Mouse (Mus musculus) layer of hippocampus, postnatal 10 days (tissue): ENCODE measurements around the gene Slc13a3. TPM values are rescaled to one million over a fixed set of nuclear protein-coding genes. Genes with fewer than 3 reads are reported as not detected.

Source experiments
- DNase-seq, 2 experiments: peaks; one replicate each; pipeline ENCODE4 v3.0.0; 2021; ENCODE audit warnings: low spot score in 2 of 2
- total RNA-seq, 2 experiments: library from RNA; stranded (reverse); gene quantifications; 2 replicates each; pipeline ENCODE4 v1.2.3; 2021

The Slc13a3 gene
- total RNA-seq, 2 experiments from 2014 or later, result 22.1 to 23.8 TPM

DNA sequence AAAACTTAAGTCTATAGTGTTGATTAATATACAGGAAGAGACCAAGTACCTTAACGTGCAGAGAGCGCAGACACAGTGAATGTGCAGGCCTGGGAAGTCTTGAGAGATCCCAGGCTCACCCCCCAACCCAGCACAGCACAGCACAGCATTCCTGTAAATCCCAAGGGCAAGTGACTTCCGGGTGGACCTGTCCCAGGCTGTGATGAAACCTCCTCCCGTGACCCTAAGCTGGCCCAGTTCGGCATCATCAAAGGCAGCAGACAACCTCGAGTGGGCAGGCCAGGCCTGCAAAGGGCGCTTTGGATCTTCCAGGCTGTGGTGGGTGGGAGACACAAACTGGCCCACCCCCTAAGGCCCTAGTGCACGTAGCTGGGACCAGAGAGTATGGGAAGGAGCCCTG is 9.0 kb upstream of the Slc13a3 start:
- DNase-seq, result no peak

GRCm38 (mm10) chr2:165475850-165476249 is 2.8 kb upstream of the Slc13a3 start:
- DNase-seq, result no peak

GRCm38 (mm10) chr2:165475412-165475811 is 2.4 kb upstream of the Slc13a3 start:
- no peak for DNase-seq

- no peak for DNase-seq
Measured at GRCm38 (mm10) chr2:165471943-165472342, 1.1 kb downstream of the Slc13a3 start.

- DNase-seq, result peak in 1 of 2 experiments; percentile 23
Measured at GRCm38 (mm10) chr2:165470167-165470566, 2.9 kb downstream of the Slc13a3 start.

- no peak for DNase-seq
Measured at GRCm38 (mm10) chr2:165467824-165468452, 5.1 kb downstream of the Slc13a3 start.

GRCm38 (mm10) chr2:165459663-165460062 is 13.4 kb downstream of the Slc13a3 start:
- no peak for DNase-seq

GRCm38 (mm10) chr2:165458189-165458588 is 14.8 kb downstream of the Slc13a3 start:
- DNase-seq, result no peak

DNA sequence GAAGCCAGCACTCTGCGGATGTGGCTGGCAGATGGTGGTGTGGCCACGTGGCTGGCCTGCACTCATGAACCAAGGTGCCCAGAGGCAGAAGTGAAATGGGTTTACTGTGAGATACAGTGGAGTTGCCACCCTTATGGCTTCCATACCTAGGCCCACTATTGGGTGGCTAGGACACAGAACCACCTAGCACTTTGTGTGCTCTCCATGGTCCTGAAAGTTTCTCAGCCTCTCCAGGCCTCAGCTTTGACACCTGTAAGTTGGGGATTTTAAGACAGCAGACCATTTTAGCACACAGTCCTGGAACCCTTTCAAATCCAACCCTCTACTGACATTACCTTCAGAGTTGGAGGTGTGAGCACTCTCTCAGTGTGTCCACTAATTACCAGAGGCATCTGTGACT is 16.3 kb downstream of the Slc13a3 start:
- no peak for DNase-seq

GRCm38 (mm10) chr2:165452730-165453693 is 20.0 kb downstream of the Slc13a3 start:
- DNase-seq, result no peak

GRCm38 (mm10) chr2:165448475-165448874 is 24.6 kb downstream of the Slc13a3 start:
- no peak for DNase-seq

DNA sequence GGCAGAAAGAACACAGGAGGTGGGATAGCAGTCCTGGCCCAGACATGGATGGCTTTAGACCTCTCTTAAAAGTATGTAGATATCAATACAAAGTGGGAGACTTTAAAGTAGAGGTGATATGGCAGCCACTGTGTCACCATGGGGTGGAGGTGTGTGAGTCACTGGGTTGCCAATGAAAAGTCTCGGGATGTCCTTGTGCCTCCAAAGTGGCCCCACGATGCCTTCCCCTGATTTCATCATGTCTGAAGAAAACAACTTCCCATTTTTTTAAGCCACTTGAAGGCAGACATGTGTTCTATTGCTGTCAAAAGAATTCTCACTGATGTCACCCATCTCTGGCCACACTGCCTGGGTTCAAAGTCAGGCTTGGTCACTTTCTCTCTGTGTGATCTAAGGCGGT is 28.2 kb downstream of the Slc13a3 start:
- no peak for DNase-seq

- DNase-seq, result peak; percentile 20 to 38
Measured at GRCm38 (mm10) chr2:165442981-165443380, 30.0 kb downstream of the Slc13a3 start.

DNA sequence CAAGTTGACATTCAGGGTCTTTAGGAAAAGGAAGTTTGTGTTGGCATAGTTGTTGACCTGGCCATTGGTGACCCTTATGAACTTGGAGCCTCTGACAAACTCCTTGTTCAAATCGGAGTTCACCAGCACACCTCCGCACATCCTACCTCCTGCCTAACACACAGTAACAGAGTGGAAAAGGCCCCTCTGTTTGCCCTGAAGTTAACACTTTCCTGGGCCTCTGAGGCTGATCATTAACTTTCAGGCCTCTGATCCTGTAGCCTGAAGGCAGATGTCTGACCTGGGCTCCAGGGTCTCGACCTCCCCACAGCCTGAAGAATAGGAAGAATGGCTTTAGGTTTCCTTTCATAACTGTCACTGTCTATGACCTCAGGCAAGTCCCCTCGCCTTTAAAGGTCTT is 31.4 kb downstream of the Slc13a3 start:
- DNase-seq, result no peak

DNA sequence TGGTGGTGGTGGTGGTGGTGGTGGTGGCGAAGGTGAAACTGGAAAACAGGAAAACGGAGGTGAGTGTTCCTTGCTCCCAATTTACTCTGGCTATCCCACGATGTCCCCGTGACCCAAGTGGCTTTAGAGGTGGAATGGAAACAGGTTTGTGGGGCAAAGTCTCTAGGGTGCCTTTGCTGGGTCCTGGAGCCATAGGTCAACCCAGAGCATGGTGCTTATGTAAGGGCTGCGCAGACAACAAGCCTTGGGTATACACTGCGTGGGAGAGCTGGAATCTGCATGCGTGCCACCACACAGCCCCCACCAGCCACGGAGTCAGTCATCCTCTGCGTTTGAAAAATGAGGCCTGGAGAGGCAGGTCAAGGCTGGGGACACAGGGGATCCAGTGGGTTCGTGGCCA is 33.4 kb downstream of the Slc13a3 start:
- no peak for DNase-seq

DNA sequence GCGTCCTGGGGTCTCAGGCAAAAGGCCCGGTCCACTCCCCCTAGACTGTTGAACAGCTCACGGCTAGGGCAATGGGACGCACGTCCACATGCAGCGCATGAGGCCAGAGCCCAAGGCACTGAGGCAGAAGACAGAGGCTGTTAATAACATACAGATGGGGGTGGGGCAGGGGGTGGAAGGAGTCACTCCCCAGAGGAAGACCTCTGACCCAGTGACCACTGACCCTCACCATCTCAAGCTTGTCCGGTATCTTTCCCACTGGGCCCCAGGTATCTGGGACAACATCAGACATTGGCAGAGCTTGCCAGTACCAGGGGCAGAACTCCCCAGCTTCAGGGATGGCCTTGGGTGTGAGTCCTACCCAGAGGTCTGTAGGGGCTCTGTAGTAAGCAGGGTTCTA is 34.1 kb downstream of the Slc13a3 start:
- no peak for DNase-seq

- DNase-seq, result no peak
Measured at GRCm38 (mm10) chr2:165428694-165429093, 44.3 kb downstream of the Slc13a3 start.

DNA sequence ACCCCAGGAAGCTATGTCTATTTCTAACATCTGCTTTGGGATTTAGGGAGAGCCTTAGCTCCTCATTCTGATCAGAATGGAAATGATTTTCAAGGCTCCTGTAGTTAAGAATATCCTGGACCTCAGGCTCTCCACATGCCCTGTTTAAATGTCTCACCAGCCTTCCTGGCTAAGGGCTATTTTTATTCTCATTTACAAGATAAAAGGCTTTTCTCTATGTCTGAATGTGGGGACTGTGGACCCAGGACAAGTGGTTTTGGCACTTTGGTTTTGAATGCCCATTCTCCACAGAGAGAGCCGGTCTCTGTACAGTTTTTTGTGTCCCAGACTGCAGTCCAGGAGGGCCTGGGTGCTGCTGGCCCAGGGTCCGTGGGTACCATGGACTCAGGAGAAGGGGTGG is 52.8 kb downstream of the Slc13a3 start:
- no peak for DNase-seq

DNA sequence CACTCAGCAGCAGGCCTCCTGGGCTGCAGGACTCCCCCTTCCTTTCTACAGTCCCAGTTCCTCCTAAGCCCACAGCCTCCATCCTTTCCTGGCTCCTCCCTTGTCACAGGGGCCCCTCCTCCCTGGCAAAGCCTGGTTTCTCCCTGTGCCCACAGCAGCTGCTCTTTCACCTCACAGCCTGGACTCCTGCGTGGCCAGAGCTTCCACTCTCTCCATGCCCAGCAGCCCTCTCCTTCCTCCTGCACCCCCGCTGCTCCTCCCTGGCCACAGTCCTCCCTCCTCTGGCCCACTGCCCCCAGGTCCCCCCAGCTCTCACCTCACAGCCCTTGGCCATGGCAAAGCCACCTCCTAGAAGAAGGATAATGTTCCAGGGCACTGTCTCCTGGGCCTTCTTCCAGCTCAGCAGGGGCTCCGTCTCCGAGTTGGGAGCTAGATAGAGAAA is 53.3 kb downstream of the Slc13a3 start:
- peak; percentile 54 to 71 for DNase-seq

GRCm38 (mm10) chr2:165418577-165418976 is 54.5 kb downstream of the Slc13a3 start:
- DNase-seq, result no peak

GRCm38 (mm10) chr2:165417291-165417690 is 55.7 kb downstream of the Slc13a3 start:
- peak; percentile 74 to 85 for DNase-seq

GRCm38 (mm10) chr2:165415795-165416194 is 57.2 kb downstream of the Slc13a3 start:
- DNase-seq, result no peak
